Mouse (Mus musculus): ENCODE results near the gene Hnrnpdl. TPM values are rescaled to one million over a fixed set of nuclear protein-coding genes. Genes with fewer than 3 reads are reported as not detected.

Gene Hnrnpdl
- polyA plus RNA-seq, 1 experiment from 2014 or later: 270 TPM

DNA sequence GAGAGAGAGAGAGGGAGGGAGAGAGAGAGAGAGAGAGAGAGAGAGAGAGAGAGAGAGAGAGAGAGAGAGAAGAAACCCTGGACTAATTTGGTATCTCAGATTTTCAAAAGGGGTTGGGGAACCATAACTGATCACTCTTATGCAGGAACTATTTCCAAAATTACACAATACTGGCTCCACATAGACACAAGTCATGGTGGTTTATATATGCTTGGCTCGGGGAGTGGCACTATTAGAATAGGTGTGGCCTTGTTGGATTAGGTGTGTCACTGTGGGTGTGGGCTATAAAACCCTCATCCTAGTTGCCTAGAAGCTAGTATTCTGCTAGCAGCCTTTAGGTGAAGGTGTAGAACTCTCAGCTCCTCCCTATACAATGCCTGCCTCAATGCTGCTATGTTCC lies 14.6 kb downstream of the Hnrnpdl start:
- H3K4me1 ChIP-seq (replicated peaks): no peaks in the 10 kb centered on the region
- no peak overlapping the region for H3K4me2 ChIP-seq (replicated peaks)
- no peak overlapping the region for H3K27ac ChIP-seq
- no peak for ATAC-seq
- 89% methylated on average over 1 of the region's 1 CpGs for WGBS
- H3K27me3 ChIP-seq: no peaks in the 10 kb centered on the region
- H3K36me3 ChIP-seq: no peaks in the 10 kb centered on the region
- no peak overlapping the region for H3K4me3 ChIP-seq (replicated peaks)
- H3K9ac ChIP-seq (replicated peaks): no peak overlapping the region
- no peaks in the 10 kb centered on the region for H3K9me3 ChIP-seq

DNA sequence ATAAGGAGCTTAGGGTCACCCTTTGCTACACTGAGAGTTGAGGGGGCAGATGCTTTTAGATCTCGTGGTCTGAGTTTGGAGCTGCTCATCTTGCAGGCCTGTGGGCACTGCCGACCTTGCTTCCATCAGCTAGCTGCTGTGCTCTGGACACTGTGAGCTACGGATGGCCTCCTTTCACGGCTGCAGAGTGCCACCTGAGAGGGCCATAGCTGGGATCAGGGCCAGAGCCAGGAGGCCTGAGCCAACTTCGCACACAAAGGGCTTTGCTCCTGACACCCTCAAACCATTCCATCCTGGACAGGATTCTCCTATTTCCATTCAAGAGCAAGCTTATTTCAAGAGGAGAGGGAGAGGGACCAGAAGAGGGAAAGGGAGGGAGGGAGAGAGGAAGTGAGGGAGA lies 15.1 kb downstream of the Hnrnpdl start:
- H3K27ac ChIP-seq: no peak overlapping the region
- no peaks in the 10 kb centered on the region for H3K4me1 ChIP-seq (replicated peaks)
- no peaks in the 10 kb centered on the region for H3K9me3 ChIP-seq
- no peak for ATAC-seq
- H3K27me3 ChIP-seq: no peaks in the 10 kb centered on the region
- no peaks in the 10 kb centered on the region for H3K36me3 ChIP-seq
- no peak overlapping the region for H3K4me2 ChIP-seq (replicated peaks)
- H3K9ac ChIP-seq (replicated peaks): no peak overlapping the region
- no peak overlapping the region for H3K4me3 ChIP-seq (replicated peaks)
- WGBS: 76% methylated on average over 5 of the region's 5 CpGs

DNA sequence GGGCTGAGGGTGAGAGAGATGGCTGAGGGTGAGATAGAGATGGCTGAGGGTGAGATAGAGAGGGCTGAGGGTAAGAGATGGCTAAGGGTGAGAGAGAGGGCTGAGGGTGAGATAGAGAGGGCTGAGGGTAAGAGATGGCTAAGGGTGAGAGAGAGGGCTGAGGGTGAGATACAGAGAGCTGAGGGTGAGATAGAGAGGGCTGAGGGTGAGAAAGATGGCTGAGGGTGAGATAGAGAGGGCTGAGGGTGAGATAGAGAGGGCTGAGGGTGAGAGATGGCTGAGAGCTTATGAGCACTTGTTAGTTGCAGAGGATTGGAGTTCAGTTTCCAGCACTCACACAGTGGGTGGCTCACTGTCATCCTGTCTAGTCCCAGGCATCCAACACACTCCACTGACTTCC lies 19.4 kb downstream of the Hnrnpdl start:
- H3K9ac ChIP-seq (replicated peaks): no peak overlapping the region
- ATAC-seq: no peak

DNA sequence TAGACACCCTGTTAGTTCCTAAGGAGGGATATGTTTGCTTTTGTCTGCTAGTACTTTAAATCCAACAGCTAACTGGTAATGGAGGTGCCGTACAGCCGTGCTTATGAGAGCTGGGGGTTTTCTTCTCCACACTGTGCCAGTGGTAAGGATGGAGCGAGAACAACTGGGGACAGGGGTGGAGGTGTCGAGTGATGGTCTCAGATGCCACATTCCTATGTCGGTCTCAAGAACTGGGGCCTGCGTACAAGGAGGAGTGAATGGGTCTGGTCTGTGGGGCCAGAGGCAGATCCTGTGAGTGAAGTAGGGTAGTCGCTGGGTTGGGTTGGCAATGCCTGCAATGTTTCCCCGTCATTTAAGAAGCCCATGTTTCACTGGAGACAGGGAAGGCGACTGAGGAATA lies 26.9 kb downstream of the Hnrnpdl start:
- ATAC-seq: no peak
- WGBS: 93% methylated on average over 9 of the region's 9 CpGs
- Histone ChIP-seq H3K9ac (replicated peaks) (no peak overlapping the region), H3K4me2 (replicated peaks) (no peak overlapping the region), H3K36me3 (no peaks in the 10 kb centered on the region), H3K4me3 (replicated peaks) (no peak overlapping the region), H3K27ac (no peak overlapping the region), H3K27me3 (no peaks in the 10 kb centered on the region), H3K4me1 (replicated peaks) (no peaks in the 10 kb centered on the region), H3K9me3 (no peaks in the 10 kb centered on the region)

More for the DNA sequence above, 19.4 kb downstream of the Hnrnpdl start:
- Histone ChIP-seq H3K4me3 (replicated peaks) (no peak overlapping the region), H3K9me3 (no peaks in the 10 kb centered on the region), H3K27ac (no peak overlapping the region), H3K4me2 (replicated peaks) (no peak overlapping the region), H3K4me1 (replicated peaks) (no peaks in the 10 kb centered on the region), H3K27me3 (no peaks in the 10 kb centered on the region), H3K36me3 (no peaks in the 10 kb centered on the region)

DNA sequence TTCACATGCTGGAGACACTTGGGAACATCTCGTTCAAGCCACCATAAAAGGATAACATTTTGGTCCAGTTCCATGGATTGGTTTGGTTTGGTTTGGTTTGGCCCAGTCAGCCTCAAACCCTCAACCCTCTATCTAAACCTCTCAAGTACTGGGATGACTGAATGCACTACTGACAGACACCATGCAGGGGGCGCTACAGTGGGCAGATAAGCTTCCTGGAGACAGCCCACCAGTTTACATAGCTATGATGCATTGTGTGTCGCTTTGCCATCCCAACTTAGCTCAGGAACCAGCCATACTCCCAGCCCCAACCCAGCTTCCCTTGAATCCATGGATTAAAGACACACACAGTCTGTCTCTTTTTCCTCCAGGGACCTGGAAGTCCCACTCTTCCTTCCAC lies 31.0 kb downstream of the Hnrnpdl start:
- H3K9me3 ChIP-seq: no peaks in the 10 kb centered on the region
- no peaks in the 10 kb centered on the region for H3K4me1 ChIP-seq (replicated peaks)
- no peak for ATAC-seq
- no peak overlapping the region for H3K4me2 ChIP-seq (replicated peaks)
- no peak overlapping the region for H3K9ac ChIP-seq (replicated peaks)
- no peaks in the 10 kb centered on the region for H3K27me3 ChIP-seq
- H3K4me3 ChIP-seq (replicated peaks): no peak overlapping the region
- no peak overlapping the region for H3K27ac ChIP-seq
- WGBS: 54% methylated on average over 3 of the region's 3 CpGs
- no peaks in the 10 kb centered on the region for H3K36me3 ChIP-seq

DNA sequence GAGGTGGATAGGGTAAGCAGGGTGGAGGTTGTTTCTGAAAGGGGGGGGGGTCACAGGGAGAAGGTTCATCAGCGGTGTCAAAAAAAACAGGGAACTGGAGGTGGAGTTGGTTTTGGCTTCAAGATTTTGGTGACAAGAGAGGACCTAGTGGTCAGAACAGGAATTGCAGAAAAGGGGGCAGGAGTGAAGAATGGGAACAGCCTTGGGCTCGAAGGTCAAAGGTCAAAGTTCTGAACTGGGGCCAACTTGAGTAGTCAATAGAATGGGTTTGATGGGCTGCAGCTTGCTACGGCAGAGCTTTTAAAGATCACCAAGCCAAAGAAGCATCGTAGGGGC lies 32.5 kb downstream of the Hnrnpdl start:
- no peaks in the 10 kb centered on the region for H3K9me3 ChIP-seq
- no peaks in the 10 kb centered on the region for H3K27me3 ChIP-seq
- no peak overlapping the region for H3K9ac ChIP-seq (replicated peaks)
- ATAC-seq: no peak
- H3K36me3 ChIP-seq: no peaks in the 10 kb centered on the region
- no peaks in the 10 kb centered on the region for H3K4me1 ChIP-seq (replicated peaks)
- no peak overlapping the region for H3K4me2 ChIP-seq (replicated peaks)
- no peak overlapping the region for H3K27ac ChIP-seq
- WGBS: 78% methylated on average over 4 of the region's 4 CpGs
- no peak overlapping the region for H3K4me3 ChIP-seq (replicated peaks)

DNA sequence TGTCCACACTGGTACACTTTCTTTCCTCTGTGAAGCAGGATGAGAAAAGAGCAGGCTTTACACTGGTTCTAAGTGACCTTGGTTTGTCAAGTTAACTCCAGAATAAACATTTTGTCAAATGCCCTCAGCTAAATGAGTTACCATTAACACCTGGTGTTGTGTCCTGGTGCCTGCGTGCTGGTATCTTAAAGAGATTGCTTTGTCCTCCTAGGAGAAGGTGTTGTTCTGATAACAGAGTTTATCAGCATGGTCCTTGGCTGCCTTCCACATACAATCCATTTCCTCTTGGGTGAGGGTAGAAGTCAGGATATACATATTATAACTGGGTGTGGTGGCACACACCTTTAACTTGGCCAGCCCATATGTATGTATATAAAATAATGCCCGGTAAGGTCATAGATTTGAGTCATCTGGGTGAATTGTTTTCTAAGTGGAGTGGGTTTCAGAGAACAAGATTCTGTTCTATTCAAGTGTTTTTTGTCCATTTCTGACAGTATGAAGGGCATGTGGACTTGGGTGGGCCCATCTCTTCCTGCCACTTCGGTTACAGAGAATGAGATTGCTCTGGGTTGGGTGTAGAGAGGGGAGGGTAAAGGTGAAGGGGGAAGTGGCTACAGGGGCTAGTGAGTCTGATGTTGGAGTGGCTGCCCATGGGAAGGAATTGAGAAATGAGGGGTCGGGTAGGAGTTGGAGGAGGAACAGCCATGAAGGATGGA lies 33.0 kb downstream of the Hnrnpdl start:
- no peaks in the 10 kb centered on the region for H3K36me3 ChIP-seq
- no peak overlapping the region for H3K27ac ChIP-seq
- H3K27me3 ChIP-seq: no peaks in the 10 kb centered on the region
- H3K4me3 ChIP-seq (replicated peaks): no peak overlapping the region
- WGBS: 90% methylated on average over 4 of the region's 4 CpGs
- H3K9me3 ChIP-seq: no peaks in the 10 kb centered on the region
- H3K9ac ChIP-seq (replicated peaks): no peak overlapping the region
- H3K4me1 ChIP-seq (replicated peaks): no peaks in the 10 kb centered on the region
- no peak overlapping the region for H3K4me2 ChIP-seq (replicated peaks)
- no peak for ATAC-seq

DNA sequence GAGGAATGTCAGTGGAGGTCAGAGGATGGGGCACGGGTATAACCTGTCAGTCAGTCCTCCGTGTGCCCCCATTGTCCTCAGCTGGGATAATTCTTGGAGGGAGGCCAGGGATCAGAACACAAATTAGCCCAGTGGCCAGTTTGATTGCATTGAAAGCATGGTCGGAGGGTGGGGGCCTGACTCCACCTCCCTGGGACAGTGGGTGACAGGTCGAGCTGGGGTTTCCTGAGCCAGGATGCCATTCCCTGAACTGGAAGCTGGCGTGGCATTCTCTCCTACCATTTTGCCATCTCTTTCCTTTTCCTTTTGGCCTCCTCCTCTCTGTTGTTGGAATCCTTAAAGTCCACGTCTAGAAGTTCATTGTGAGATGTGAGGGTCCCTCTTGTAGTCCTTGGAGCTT lies 33.6 kb downstream of the Hnrnpdl start:
- Histone ChIP-seq H3K36me3 (no peaks in the 10 kb centered on the region), H3K9me3 (no peaks in the 10 kb centered on the region), H3K27me3 (no peaks in the 10 kb centered on the region), H3K9ac (replicated peaks) (no peak overlapping the region), H3K4me2 (replicated peaks) (no peak overlapping the region), H3K27ac (no peak overlapping the region), H3K4me3 (replicated peaks) (no peak overlapping the region), H3K4me1 (replicated peaks) (no peaks in the 10 kb centered on the region)
- ATAC-seq: no peak
- WGBS: 79% methylated on average over 6 of the region's 6 CpGs

DNA sequence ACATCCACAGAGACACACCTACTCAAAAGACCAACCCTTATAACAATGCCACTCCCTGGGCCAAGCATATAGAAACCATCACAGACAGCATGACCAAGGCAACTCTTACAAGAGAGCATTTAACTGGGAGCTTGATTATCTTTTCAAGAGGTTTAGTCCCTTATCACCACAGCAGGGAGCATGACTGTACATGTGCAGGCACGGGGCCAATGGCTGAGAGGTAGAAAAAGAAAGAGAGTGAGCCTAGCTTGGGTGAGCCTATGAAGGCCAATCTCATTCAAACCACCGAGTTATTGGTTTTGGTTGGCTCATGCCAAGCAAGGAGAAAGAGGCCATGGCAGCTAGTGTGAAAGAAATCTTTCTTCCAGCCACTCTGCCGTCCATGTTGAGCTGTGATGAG lies 34.0 kb downstream of the Hnrnpdl start:
- H3K9ac ChIP-seq (replicated peaks): no peak overlapping the region

DNA sequence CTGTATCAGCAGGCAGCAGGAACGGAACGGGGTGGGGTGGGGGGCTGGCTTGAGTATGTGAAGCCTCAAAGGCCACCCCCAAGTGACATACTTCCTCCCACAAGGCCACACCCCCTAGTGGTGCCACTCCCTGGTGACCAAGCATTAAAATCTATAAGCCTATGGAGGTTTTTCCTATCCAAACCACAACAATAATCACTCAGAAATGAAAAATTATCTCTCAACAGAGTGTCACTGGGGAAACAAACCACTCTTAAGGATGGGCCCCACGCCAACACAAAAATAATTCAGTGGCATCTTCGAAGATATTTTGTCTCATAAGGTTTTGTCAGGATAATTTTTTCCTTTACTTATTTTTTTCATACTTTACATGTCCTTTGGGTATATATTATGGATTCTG lies 35.6 kb downstream of the Hnrnpdl start:
- no peak for ATAC-seq
- no peak overlapping the region for H3K4me2 ChIP-seq (replicated peaks)
- no peaks in the 10 kb centered on the region for H3K4me1 ChIP-seq (replicated peaks)
- no peaks in the 10 kb centered on the region for H3K36me3 ChIP-seq
- no peak overlapping the region for H3K9ac ChIP-seq (replicated peaks)
- H3K27ac ChIP-seq: no peak overlapping the region
- H3K4me3 ChIP-seq (replicated peaks): no peak overlapping the region
- H3K9me3 ChIP-seq: no peaks in the 10 kb centered on the region
- H3K27me3 ChIP-seq: no peaks in the 10 kb centered on the region
- 85% methylated on average over 4 of the region's 4 CpGs for WGBS

More for the DNA sequence above, 34.0 kb downstream of the Hnrnpdl start:
- Histone ChIP-seq H3K4me2 (replicated peaks) (no peak overlapping the region), H3K27me3 (no peaks in the 10 kb centered on the region), H3K9me3 (no peaks in the 10 kb centered on the region), H3K27ac (no peak overlapping the region), H3K4me3 (replicated peaks) (no peak overlapping the region), H3K4me1 (replicated peaks) (no peaks in the 10 kb centered on the region), H3K36me3 (no peaks in the 10 kb centered on the region)
- no peak for ATAC-seq
- WGBS: 81% methylated on average over 3 of the region's 3 CpGs

DNA sequence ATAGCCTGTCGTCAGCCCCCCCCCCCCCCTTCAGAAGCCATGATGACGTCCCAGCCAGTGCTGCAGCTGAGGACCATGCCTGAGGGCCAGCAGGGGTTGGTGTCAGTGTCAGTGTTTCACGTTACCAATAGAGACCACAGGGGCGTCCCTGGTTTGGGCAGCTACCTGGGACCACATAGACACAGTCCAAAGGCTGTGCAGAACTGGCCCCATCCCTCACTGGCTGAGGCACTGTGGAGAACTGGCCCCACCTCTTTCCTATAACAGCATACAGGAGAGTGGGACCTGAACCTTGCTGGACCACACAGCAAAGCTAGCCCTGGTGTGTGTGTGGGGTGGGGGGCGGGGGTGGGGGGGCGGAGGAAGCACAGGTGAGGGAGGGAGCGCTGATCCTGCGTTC lies 39.0 kb downstream of the Hnrnpdl start:
- no peaks in the 10 kb centered on the region for H3K27me3 ChIP-seq
- H3K4me3 ChIP-seq (replicated peaks): no peak overlapping the region
- no peaks in the 10 kb centered on the region for H3K4me1 ChIP-seq (replicated peaks)
- H3K27ac ChIP-seq: no peak overlapping the region
- H3K4me2 ChIP-seq (replicated peaks): no peak overlapping the region
- H3K9ac ChIP-seq (replicated peaks): no peak overlapping the region
- H3K36me3 ChIP-seq: no peaks in the 10 kb centered on the region
- no peak for ATAC-seq
- 53% methylated on average over 8 of the region's 8 CpGs for WGBS
- no peaks in the 10 kb centered on the region; the same call in 1 of the 2 replicates for H3K9me3 ChIP-seq

DNA sequence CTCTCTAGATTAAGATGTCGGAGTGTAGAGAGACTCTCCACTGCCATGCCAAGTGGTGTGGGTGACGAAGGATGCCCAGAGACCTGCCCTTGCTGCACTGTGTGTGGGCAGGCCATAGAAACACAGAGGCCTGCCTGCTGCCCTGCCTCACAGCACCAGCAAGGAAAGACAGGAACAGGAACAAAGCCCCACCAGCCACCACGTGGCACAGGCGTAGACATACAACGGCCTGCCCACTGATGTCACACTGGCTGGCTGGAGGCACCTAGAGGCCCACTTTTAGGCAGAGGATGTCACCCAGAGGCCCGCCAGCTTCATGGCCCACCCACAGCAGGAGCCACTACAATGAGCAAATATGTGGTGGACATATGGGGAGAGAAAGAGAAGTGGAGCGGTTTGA lies 39.4 kb downstream of the Hnrnpdl start:
- H3K9ac ChIP-seq (replicated peaks): no peak overlapping the region
- H3K27me3 ChIP-seq: no peaks in the 10 kb centered on the region
- 82% methylated on average over 7 of the region's 7 CpGs for whole genome bisulfite sequencing
- no peaks in the 10 kb centered on the region for H3K4me1 ChIP-seq (replicated peaks)
- H3K9me3 ChIP-seq: no peaks in the 10 kb centered on the region; the same call in 1 of the 2 replicates
- H3K36me3 ChIP-seq: no peaks in the 10 kb centered on the region
- no peak for ATAC-seq
- no peak overlapping the region for H3K4me2 ChIP-seq (replicated peaks)
- H3K27ac ChIP-seq: no peak overlapping the region
- H3K4me3 ChIP-seq (replicated peaks): no peak overlapping the region

DNA sequence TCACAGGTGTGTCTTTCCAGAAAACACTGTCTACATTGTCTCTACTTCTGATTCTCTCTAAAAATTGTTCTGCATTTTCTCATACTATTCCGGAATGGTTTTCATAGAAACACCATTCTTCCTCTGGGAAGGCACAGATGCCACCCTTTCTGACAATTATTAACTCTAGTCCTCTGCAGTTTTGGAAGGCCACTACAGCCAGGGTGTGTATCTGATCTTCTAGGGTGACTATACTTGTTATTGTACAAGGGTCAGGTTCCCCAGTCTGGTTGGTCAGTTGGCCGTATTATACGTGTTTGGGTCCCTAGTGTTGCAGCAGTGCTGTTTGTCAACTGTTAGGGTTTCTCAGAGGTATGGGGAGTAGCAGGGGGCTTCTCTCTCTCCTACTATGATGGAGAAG lies 44.8 kb downstream of the Hnrnpdl start:
- H3K27me3 ChIP-seq: no peaks in the 10 kb centered on the region
- H3K36me3 ChIP-seq: no peaks in the 10 kb centered on the region
- H3K4me3 ChIP-seq (replicated peaks): no peak overlapping the region
- ATAC-seq: no peak
- no peaks in the 10 kb centered on the region; the same call in 1 of the 2 replicates for H3K9me3 ChIP-seq
- 95% methylated on average over 3 of the region's 3 CpGs for WGBS
- H3K4me2 ChIP-seq (replicated peaks): no peak overlapping the region
- no peak overlapping the region for H3K27ac ChIP-seq
- H3K4me1 ChIP-seq (replicated peaks): no peaks in the 10 kb centered on the region
- no peak overlapping the region for H3K9ac ChIP-seq (replicated peaks)

All from midbrain, embryonic 13.5 days (tissue).